Mouse (Mus musculus) T-cell, adult 2 months (primary cell): ENCODE measurements around the gene Slc13a5.

ENCODE experiments used
- DNase-seq: peaks from one replicate; pipeline ENCODE4 v3.0.0; 2022; ENCODE audit warnings: low spot score

Slc13a5 gene

DNA sequence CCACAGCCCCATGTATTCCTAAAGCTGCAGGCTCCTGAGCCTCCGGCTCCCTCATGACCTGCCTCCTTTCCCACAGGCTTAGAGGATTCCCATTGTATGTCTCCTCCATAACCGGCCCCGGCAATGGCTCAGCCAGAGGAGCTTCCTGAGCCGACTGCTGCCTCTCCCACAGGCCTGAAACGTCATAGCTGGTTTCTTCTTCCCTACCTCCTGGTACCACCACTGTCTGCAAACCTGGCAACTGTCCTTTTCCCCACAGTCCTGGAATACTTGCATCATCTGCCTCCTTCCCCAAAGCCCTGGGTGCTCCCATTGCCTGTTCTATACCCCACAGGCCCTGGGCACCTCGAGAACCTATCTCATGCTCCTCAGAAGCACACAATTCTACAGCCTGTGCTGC, 61.8 kb downstream of the Slc13a5 start:
- DNase-seq = no peak

DNA sequence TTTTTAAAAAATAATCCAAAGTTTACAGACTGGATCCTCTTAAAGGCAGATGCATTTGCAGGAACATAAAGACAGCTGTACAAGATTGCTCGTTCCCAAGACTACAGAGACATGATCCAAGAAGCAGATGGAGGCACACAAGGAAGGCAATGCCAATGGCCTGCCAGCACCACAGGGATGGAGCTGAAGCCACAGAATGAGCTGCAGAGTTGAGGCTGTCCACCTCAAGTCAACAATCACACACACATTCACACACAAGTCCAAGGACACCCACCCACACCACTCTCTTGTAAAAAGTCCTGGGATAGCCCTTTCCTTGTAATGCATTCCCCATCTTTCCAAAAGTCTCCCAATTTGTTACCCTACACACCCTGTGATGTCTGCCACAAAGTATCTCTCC, 63.6 kb downstream of the Slc13a5 start:
- DNase-seq = no peak

DNA sequence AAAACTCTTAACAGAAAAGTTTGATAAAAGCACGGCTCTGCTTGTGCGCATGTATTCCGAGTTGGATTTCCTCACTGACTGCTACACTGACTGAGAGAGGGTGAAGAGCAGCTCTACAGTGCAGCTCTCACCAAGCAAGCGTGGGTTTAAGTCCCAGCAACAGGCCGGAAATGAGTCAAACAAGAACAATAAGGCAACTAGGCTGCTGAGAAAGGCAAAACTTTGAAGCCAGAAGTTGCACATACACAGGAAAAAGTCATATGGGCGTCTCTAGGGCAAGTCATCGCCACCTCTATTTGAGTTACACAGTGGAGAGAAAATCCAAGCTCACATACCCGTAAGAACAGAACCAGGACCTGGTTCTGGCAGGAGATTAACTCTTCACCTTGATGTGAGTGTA, 70.5 kb downstream of the Slc13a5 start:
- DNase-seq = no peak

DNA sequence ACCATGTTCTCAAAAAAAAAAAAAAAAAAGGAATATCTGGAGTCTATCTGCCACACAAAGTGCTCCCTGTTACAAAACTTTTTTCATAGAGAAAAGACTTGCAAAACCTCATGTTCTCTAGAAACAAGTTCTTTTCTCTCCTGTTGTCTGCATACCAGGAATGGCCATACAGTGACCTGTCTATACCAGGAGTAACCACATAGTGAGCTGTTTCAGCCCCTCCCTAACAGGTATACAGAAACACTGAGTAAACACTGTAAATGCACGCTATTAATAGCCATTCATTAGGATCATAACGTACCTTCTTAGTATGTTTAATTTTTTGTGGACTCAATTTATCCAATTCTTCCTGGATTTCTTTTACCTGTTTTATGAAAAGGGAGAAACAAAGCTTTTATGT, 72.8 kb downstream of the Slc13a5 start:
- DNase-seq = no peak
